Mouse (Mus musculus) thymus, postnatal 36 days (tissue): Measurements from ENCODE around the gene Ttll7.

ENCODE experiments used
- DNase-seq, 2 experiments: peaks; one replicate each; pipeline ENCODE4 v3.0.0; 2022; ENCODE audit warnings: mixed read lengths in 2 of 2

Gene Ttll7

DNA sequence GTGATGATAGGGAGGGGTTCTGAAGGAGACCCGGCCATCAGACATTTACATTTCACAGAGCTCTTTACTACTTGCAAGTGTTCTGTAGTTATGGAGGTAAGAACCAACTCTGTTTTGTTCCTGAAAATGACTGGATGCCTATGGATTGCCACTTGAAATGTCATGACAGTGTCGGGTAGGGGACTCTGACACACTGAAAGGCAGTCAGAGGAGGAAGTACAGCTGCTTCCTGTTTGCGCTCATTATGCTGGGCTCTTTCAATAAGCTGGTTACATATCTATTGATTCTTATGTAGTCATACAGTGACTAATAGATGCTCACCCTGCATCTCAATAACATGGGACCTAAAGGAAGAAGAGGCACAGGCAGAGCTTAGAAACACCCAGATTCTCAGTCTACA lies 148.8 kb downstream of the Ttll7 start:
- no peak for DNase-seq

DNA sequence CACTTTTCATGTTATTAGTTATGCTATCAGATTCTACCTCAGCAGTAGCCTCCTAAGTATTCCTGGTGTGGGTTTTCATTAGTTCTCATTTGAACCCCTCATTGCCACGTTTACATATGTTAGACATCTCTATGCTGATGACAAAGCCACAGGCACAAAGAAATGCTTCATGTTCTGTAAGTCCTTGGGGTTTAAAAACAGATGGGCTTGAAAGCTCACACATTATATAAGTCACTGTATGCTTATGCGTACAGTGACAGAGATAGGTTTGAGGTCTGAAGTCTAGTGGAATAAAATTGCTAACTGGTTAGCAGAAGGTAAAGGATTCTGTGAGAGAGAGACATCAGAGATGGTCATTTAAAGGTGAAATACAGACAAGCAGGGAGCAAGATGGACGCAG lies 149.4 kb downstream of the Ttll7 start:
- DNase-seq, result no peak

DNA sequence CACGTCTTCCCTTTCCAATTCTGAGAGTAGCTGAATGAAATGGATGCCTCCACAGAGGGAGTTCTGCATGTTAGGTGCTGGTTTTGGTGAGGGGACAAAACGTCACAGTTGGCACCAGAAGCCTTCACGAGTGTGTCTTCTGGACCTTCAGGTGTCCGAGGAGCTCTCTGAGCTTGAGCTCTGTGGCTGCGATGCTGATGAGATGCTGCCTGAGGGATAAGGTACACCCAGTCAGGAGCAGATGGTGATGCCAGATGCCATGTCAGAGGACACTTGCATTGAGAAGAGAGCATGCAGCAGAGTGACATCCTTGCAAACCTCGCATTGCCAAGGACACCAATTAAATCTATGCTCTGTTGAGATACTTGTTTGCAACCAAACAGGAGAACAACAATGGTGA lies 164.3 kb downstream of the Ttll7 start:
- no peak for DNase-seq

DNA sequence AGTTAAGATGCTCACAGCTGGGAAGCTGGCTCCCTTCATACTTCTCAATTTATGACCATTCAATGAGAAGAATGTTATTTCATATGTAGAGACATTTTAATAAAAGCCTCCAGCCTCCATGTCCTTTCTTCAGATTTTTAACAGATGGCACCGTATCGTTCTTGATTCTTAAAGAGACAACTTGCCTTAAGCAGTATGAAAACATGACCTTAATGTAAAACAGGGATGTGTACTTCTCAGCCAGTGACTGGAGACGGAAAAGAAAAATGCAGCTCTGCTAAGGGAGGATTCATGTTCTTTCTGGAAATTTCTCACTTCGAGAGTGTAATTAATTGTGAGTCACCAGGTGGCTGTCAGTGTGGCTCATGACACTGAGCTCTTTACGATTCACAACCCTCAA lies 167.3 kb downstream of the Ttll7 start:
- DNase-seq, result no peak

DNA sequence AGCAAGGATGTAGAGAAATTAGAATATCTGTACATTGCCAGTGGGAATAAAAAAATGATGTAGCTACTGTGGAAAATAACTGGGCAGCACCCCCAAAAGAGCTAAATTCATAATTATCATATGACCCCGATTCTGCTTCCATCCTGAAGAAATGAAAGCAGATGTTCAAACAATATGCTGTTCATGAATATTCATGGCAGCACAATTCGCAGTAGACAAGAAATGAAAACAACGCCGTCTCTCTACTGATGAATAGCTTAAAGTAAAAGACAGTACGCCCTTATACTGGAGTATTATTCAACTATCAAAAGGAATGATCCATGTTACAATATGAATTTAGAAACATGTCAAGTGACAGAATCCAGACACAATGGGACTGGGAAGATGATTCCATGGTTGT lies 174.1 kb downstream of the Ttll7 start:
- DNase-seq, result no peak

DNA sequence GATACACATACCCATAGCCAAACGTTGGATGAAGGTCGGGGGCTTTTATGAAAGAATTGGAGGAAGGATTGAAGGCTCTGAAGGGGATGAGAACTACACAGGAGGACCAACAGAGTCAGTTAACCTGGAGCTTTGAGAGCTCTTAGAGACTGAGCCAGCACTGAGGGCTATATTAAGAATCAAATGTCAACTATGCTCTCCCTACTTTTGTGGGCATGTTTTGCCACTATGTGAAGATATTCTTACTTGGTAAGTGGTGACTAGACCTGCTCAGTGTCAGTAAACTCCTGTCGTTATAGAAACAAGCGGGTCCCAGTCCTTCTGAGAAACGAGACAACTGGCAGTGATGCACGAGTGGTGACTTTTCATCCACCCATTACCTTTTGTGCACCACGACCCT lies 176.2 kb downstream of the Ttll7 start:
- no peak for DNase-seq

DNA sequence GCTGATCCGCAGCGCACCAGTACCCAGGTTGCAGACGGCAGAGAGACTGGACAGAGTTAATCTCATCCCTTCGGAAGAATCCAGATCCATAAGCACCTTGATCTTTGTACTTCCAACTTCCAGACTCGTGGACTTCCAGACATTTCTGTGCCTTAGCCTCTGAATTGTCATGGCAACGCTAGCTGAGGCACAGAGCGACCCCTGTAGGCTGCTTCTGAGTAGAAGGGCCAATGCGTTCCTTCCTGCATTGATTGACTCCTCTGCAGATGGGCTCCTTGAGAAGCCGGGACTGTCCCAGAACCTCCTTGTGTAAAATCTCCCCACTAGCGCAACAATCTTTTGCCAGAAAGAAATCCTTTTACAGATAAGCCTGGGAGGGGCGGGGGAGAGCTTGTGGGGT lies 177.6 kb downstream of the Ttll7 start:
- DNase-seq, result no peak

DNA sequence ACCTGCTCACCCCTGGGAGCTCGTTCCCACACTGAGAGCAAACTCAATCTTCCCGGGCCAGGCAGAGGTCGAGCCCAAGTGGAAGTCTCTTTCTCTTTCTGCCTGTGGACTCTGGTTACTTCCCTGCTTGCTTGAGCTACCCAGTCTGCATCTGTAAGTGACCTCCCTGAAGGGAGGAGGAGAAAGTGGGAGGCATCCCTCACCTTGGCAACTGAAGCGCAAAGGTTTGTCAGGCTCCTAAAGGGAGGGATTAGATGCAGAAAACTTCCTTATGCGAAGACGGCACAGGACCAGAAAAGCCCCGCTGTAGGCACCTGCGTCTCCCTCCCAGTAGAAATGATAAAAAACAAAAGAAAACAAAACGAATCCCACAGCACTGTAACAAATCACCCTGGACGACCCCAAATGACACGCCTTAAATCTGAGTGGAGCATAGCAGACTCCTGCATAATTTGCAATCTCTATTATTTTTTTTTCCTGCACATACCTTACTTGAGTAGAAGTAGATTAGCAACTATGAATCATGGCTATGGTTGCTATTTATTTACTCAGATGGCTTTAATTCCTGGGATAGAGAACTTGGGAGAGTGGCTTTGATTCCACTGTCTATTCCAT lies 178.2 kb downstream of the Ttll7 start:
- no peak for DNase-seq
